Mouse (Mus musculus) midbrain, embryonic 11.5 days (tissue): ENCODE results near the gene F2. TPM values are rescaled to one million over a fixed set of nuclear protein-coding genes. Genes with fewer than 3 reads are reported as not detected.

Experiments used
- ATAC-seq: fragments of 200-750 bp; cut with Nextera tagmentation; 2 replicates; pipeline ENCODE4 v1.8.0; 2017; ENCODE audit warnings: moderate TSS enrichment, moderate library complexity; ENCODE audit not compliant: low FRiP score
- DNase-seq: peaks from one replicate; pipeline ENCODE4 v3.0.0; 2015; ENCODE audit warnings: low spot score; ENCODE audit errors: missing footprints
- H3K27ac ChIP-seq: fragments of 300-500 bp; sonication (generic); 2 replicates; pipeline ENCODE4 v1.5.1; 2014; ENCODE audit warnings: low read depth, low read length
- H3K27me3 ChIP-seq: fragments of 300-500 bp; sonication (generic); 2 replicates; pipeline ENCODE4 v1.6.1; 2014; ENCODE audit warnings: mild to moderate bottlenecking, low read length, moderate library complexity, mixed read lengths; ENCODE audit not compliant: control insufficient read depth, insufficient read depth
- H3K36me3 ChIP-seq: fragments of 300-500 bp; sonication (generic); 2 replicates; pipeline ENCODE4 v1.6.1; 2014; ENCODE audit warnings: mild to moderate bottlenecking, low read length, moderate library complexity, mixed read lengths; ENCODE audit not compliant: control insufficient read depth, insufficient read depth
- H3K4me1 ChIP-seq: fragments of 300-500 bp; sonication (generic); 2 replicates; pipeline ENCODE4 v1.6.1; 2014; ENCODE audit warnings: low read length; ENCODE audit not compliant: control insufficient read depth, insufficient read depth
- H3K4me2 ChIP-seq: fragments of 300-500 bp; sonication (generic); 2 replicates; pipeline ENCODE4 v1.6.1; 2014; ENCODE audit warnings: mild to moderate bottlenecking, moderate library complexity
- H3K4me3 ChIP-seq: fragments of 300-500 bp; sonication (generic); 2 replicates; pipeline ENCODE4 v1.5.1; 2014; ENCODE audit warnings: low read depth, low read length
- H3K9ac ChIP-seq: fragments of 300-500 bp; sonication (generic); 2 replicates; pipeline ENCODE4 v1.6.1; 2014; ENCODE audit warnings: low read length
- H3K9me3 ChIP-seq: fragments of 300-500 bp; sonication (generic); 2 replicates; pipeline ENCODE4 v1.6.1; 2016; ENCODE audit warnings: low read length; ENCODE audit not compliant: control insufficient read depth
- WGBS: fragments of 180-500 bp; shearing (Covaris S2); extraction: QIAGEN DNeasy Blood & Tissue Kit; methylation state at CpG from one replicate; pipeline ENCODE4 v1.1.7; 2014; 5-methylcytosine and 5-hydroxymethylcytosine counted together
- polyA plus RNA-seq: library from polyadenylated mRNA; unstranded; fragments of >200 nt; fragmentation: Nextera tagmentation; extraction: Ambion mirVana; gene quantifications from 2 replicates; pipeline ENCODE4 v1.2.1, GENCODE M21; 2014

The F2 gene
- polyA plus RNA-seq = 0.07 TPM in 1 of 2 replicates, not detected in the other

DNA sequence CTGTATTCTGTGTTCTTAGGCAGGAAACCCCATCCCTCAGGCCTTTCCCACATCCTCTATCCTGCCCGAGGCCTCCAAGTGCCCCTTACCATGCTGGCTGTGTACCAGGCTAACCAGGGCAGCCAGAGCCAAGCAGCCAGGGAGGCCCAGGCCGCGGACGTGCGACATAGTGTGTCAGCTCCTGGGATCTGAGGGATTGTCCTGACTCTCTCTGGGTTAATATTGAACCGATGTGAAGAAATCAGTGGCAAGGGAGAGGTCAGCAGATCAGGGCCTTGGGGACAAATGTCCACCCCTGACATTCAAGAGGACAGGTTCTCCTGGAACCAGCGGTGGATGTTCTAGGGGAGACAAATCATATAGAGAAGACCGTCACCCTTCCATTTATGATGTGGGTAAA is at the start of gene F2:
Gene F2 (minus strand): TSS at position 186 of the 400 bp plus-strand sequence.
- Histone ChIP-seq H3K27ac (no peak within 1 kb of the TSS), H3K4me3 (no peak within 1 kb of the TSS), H3K36me3 (no peaks in the 10 kb centered on the region), H3K27me3 (no peaks in the 10 kb centered on the region), H3K9me3 (no peaks in the 10 kb centered on the region), H3K4me1 (no peaks in the 10 kb centered on the region), H3K9ac (no peak within 1 kb of the TSS), H3K4me2 (no peak within 1 kb of the TSS)
- DNase-seq = peak; percentile 4
- WGBS = 91% methylated on average over 8 of the region's 8 CpGs
- no peak for ATAC-seq

DNA sequence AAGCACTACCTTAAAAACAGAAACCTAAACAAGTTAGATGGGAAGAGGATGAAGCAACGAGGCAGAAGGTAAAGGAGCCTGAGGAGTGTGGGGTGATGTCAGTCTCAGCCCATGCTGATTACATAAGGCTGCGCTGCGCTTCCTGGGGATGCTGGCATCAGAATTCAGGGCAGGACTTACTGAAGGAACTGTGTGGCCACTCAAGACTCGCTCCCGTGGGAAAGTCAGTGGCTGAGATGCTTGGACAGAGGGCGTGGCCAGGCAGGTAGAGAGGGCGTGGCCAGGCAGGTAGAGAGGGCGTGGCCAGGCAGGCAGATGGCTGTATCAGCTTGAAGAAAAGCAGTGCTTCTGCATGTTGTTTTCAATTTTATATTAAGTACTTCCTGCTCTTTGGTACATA is 47.7 kb upstream of the F2 start:
- Histone ChIP-seq H3K27me3 (no peaks in the 10 kb centered on the region), H3K4me3 (no peak overlapping the region), H3K36me3 (no peaks in the 10 kb centered on the region), H3K9me3 (no peaks in the 10 kb centered on the region), H3K27ac (no peak overlapping the region), H3K9ac (no peak overlapping the region), H3K4me1 (no peaks in the 10 kb centered on the region), H3K4me2 (no peak overlapping the region)
- no peak for ATAC-seq
- WGBS = 84% methylated on average over 8 of the region's 8 CpGs
- no peak for DNase-seq

GRCm38 (mm10) chr2:91682850-91683249 is 46.6 kb upstream of the F2 start:
- DNase-seq (peak; percentile 94), ATAC-seq (no peak)
- H3K4me2 ChIP-seq = no peak overlapping the region
- no peaks in the 10 kb centered on the region; the same call in 1 of the 2 replicates for H3K36me3 ChIP-seq
- H3K9ac ChIP-seq = no peak overlapping the region
- 58% methylated on average over 4 of the region's 4 CpGs for WGBS
- no peak overlapping the region for H3K4me3 ChIP-seq
- no peaks in the 10 kb centered on the region for H3K9me3 ChIP-seq
- no peaks in the 10 kb centered on the region for H3K27me3 ChIP-seq
- H3K4me1 ChIP-seq = no peaks in the 10 kb centered on the region
- no peak overlapping the region for H3K27ac ChIP-seq

GRCm38 (mm10) chr2:91676961-91677360 is 40.7 kb upstream of the F2 start:
- DNase-seq = no peak
- Histone ChIP-seq H3K27me3 (no peaks in the 10 kb centered on the region), H3K4me2 (no peak overlapping the region), H3K27ac (no peak overlapping the region), H3K9ac (no peak overlapping the region), H3K4me1 (no peaks in the 10 kb centered on the region), H3K4me3 (no peak overlapping the region), H3K9me3 (no peaks in the 10 kb centered on the region), H3K36me3 (peaks cover 8% of the 10 kb centered on the region; the same call in 1 of the 2 replicates)
- ATAC-seq = no peak

- Histone ChIP-seq H3K27ac (no peak overlapping the region), H3K27me3 (no peaks in the 10 kb centered on the region), H3K4me3 (no peak overlapping the region), H3K9ac (no peak overlapping the region), H3K36me3 (peaks cover 8% of the 10 kb centered on the region; the same call in 1 of the 2 replicates), H3K9me3 (no peaks in the 10 kb centered on the region), H3K4me2 (no peak overlapping the region), H3K4me1 (no peaks in the 10 kb centered on the region)
- ATAC-seq = no peak
- WGBS = 87% methylated on average over 2 of the region's 2 CpGs
- no peak for DNase-seq
Measured at GRCm38 (mm10) chr2:91676420-91676819, 40.2 kb upstream of the F2 start.

DNA sequence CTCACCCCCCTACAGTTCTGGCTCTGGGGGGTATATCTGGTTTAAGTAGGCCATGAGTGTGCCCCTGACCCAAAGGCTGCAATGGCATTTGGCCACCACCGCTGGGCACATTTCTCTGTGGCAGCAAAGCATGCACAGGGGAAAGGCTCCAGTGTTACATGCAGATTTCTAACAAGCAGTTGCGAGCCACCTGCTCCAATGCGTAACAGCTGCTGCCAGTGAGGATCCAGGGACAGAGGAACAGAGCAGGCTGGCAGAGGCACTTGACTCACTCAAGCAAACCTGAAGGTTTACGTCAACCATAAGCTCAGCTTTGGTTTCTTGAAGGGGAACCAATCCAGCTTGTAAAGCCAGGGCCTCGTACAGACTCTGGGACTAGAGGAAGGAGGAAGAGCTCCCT is 38.7 kb upstream of the F2 start:
- Histone ChIP-seq H3K27me3 (no peaks in the 10 kb centered on the region), H3K4me3 (no peak overlapping the region), H3K9me3 (no peaks in the 10 kb centered on the region), H3K9ac (no peak overlapping the region), H3K27ac (no peak overlapping the region), H3K4me1 (no peaks in the 10 kb centered on the region), H3K4me2 (no peak overlapping the region), H3K36me3 (peaks cover 11% of the 10 kb centered on the region; the same call in 1 of the 2 replicates)
- DNase-seq (no peak), ATAC-seq (no peak)
- 88% methylated on average over 5 of the region's 5 CpGs for WGBS

DNA sequence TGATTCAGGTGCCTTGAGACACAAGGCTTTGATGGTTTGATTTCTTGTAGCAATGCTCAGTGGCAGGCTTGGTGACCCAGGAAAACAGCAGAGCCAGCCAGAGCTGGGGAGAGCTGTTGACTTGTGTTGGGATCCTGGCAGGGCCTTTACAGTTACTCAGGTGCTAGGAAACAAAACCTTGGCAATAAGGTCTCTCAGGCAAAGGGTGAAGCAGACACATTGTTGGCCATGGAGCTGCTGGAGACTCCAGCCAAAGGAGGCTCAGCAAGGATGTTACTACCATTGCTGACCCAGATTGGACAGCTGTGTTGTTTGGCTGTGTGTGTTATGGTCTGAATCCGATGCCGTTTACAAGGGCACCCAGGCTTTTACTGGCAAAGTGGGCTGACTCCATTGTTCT is 37.4 kb upstream of the F2 start:
- Histone ChIP-seq H3K4me3 (no peak overlapping the region), H3K4me1 (no peaks in the 10 kb centered on the region), H3K27ac (no peak overlapping the region), H3K4me2 (no peak overlapping the region), H3K9me3 (no peaks in the 10 kb centered on the region), H3K9ac (no peak overlapping the region), H3K27me3 (no peaks in the 10 kb centered on the region), H3K36me3 (peaks cover 19% of the 10 kb centered on the region; the same call in 1 of the 2 replicates)
- no peak for DNase-seq
- 84% methylated on average over 2 of the region's 2 CpGs for WGBS
- ATAC-seq = no peak

- DNase-seq = no peak
- no peaks in the 10 kb centered on the region for H3K27me3 ChIP-seq
- no peak overlapping the region for H3K4me2 ChIP-seq
- no peaks in the 10 kb centered on the region for H3K4me1 ChIP-seq
- peaks cover 19% of the 10 kb centered on the region for H3K36me3 ChIP-seq
- H3K4me3 ChIP-seq = no peak overlapping the region
- ATAC-seq = no peak
- H3K9me3 ChIP-seq = no peaks in the 10 kb centered on the region
- no peak overlapping the region for H3K9ac ChIP-seq
- WGBS = 87% methylated on average over 6 of the region's 6 CpGs
- H3K27ac ChIP-seq = no peak overlapping the region
Measured at GRCm38 (mm10) chr2:91670038-91670437, 33.8 kb upstream of the F2 start.

GRCm38 (mm10) chr2:91669326-91669725 is 33.1 kb upstream of the F2 start:
- no peak overlapping the region for H3K4me2 ChIP-seq
- no peak overlapping the region for H3K9ac ChIP-seq
- ATAC-seq = no peak
- no peak overlapping the region for H3K4me3 ChIP-seq
- peaks cover 19% of the 10 kb centered on the region for H3K36me3 ChIP-seq
- no peaks in the 10 kb centered on the region for H3K27me3 ChIP-seq
- H3K4me1 ChIP-seq = no peaks in the 10 kb centered on the region
- H3K27ac ChIP-seq = no peak overlapping the region
- no peaks in the 10 kb centered on the region for H3K9me3 ChIP-seq
- no peak for DNase-seq
- WGBS = 88% methylated on average over 8 of the region's 8 CpGs

DNA sequence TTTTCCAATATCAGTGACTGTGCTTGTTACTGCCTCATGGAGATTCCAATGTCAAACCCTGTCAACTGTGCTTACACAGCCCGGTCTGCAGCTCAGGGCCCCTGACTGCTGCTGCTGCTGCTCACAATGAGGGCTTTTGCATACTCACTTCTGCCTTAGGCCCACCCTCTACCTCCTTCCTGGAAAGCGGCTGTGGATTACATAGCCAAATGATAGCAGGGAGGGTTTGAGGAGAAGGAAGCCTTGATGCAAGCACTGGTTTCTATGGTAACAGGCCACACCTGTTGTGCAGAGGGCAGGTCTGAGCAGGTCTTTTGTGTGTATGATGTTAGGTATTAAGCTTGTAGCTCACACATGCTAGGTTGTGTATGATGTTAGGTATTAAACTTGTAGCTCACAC is 31.5 kb upstream of the F2 start:
- Histone ChIP-seq H3K4me2 (no peak overlapping the region), H3K27ac (no peak overlapping the region), H3K4me3 (no peak overlapping the region), H3K27me3 (no peaks in the 10 kb centered on the region), H3K9me3 (no peaks in the 10 kb centered on the region), H3K9ac (no peak overlapping the region), H3K36me3 (peaks cover 18% of the 10 kb centered on the region), H3K4me1 (no peaks in the 10 kb centered on the region)
- no peak for ATAC-seq
- DNase-seq = no peak
- WGBS = 77% methylated on average over 2 of the region's 2 CpGs
